Mouse (Mus musculus) liver, embryonic 14.5 days (tissue): ENCODE measurements around the gene Tubg1.

Experiments
- CTCF ChIP-seq: IDR thresholded peaks from 2 replicates; pipeline ENCODE4 v1.5.1; 2016; ENCODE audit warnings: antibody characterized with exemption, low read depth, control low read depth
- EP300 ChIP-seq: IDR thresholded peaks from 2 replicates; pipeline ENCODE4 v1.6.1; 2016; ENCODE audit warnings: antibody characterized with exemption, low read depth

DNA sequence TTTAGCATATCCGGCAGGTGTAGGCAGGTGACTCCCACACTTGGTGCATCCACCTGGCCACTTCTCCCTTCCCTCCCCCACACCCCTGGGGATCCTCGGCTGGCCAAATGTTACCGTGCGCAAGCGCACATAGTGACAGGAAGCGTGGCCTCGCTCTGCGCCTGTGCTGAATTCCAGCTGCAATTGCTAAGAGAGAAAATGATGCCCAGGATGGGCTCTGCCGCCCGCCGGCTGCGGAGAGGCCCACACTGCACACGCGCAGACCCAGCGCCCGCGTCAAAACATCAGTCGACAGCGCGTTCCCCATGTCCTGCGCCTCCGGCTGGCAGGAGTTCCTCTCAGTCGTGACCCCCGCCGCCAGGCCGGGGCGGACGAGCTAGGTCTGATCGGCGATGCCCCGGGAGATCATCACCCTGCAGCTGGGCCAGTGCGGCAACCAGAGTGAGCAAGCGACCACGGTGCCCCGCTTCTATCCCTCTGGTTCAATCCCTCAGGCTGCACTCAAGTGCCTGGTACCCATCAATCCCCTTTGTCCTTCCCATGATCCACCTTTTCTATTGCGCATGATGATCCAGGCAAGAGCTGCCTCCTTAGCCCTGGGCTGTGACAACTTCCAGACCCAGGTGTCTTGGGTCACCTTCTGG lies 36.1 kb downstream of the Tubg1 start, which contains the start of gene Tubg2:
- TF ChIP-seq CTCF = no peak
- TF ChIP-seq EP300 = no peak
